Mouse (Mus musculus): ENCODE data around the gene Cuedc1. TPM values are rescaled to one million over a fixed set of nuclear protein-coding genes. Genes with fewer than 3 reads are reported as not detected.

Gene Cuedc1
- polyA plus RNA-seq, 1 experiment, result 32.7 TPM

GRCm38 (mm10) chr11:88227001-88227957, 129.4 kb downstream of the Cuedc1 start:
- no peak for DNase-seq (ENCODE audit: extremely low spot score in 1 of 2, low spot score in 1 of 2)

DNA sequence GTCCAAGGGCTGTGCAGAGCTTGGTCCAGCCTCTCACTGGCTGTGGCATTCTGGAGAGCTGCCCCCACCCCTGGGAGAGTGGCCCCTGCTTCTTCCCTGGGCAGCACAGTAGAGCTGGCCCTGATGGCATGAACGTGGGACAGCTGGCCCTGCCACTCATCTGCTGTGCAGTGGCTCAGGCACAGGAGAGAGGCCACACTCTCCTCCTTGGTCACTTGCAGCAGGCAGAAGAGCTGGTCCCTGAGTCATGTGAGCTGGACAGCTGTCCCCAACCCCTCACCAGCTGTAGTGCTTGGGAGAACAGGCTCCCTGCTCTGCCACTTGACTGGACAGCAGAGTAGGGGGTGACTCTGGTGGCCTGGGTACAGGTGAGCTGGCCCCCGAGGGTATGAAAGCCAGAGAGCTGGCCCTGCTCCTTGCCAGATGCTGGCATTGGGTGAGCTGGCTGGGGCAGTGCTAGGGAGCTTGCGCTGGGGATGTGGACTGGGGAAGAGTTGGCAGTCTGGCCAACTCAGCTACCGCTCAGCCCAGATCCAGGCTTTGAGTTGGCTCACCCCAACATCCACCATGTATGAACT, 133.4 kb downstream of the Cuedc1 start:
- no peak for DNase-seq (ENCODE audit: extremely low spot score in 1 of 2, low spot score in 1 of 2)

- DNase-seq (ENCODE audit: extremely low spot score in 1 of 2, low spot score in 1 of 2), result no peak
Observed at GRCm38 (mm10) chr11:88233528-88234427, 135.9 kb downstream of the Cuedc1 start.

DNA sequence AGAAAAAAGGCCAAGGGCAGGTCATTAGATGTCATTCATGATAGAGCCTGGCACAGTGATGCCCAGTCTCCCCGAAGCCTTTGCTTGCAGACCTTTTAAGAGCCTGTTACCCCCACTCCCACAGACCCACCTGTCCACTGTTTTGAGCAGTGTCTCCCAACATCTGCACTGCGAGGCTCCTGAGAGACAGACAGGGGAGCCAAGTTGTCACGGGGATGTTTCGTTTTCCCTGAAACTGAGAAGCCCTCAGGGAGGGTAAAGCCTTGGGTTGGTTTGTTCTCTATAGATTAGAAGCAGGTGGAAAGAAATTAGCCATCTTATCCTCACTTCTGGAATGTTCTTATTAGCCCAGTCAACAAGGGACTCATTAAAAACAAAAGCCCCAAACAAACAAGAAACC, 136.9 kb downstream of the Cuedc1 start:
- DNase-seq (ENCODE audit: extremely low spot score in 1 of 2, low spot score in 1 of 2), result no peak

DNA sequence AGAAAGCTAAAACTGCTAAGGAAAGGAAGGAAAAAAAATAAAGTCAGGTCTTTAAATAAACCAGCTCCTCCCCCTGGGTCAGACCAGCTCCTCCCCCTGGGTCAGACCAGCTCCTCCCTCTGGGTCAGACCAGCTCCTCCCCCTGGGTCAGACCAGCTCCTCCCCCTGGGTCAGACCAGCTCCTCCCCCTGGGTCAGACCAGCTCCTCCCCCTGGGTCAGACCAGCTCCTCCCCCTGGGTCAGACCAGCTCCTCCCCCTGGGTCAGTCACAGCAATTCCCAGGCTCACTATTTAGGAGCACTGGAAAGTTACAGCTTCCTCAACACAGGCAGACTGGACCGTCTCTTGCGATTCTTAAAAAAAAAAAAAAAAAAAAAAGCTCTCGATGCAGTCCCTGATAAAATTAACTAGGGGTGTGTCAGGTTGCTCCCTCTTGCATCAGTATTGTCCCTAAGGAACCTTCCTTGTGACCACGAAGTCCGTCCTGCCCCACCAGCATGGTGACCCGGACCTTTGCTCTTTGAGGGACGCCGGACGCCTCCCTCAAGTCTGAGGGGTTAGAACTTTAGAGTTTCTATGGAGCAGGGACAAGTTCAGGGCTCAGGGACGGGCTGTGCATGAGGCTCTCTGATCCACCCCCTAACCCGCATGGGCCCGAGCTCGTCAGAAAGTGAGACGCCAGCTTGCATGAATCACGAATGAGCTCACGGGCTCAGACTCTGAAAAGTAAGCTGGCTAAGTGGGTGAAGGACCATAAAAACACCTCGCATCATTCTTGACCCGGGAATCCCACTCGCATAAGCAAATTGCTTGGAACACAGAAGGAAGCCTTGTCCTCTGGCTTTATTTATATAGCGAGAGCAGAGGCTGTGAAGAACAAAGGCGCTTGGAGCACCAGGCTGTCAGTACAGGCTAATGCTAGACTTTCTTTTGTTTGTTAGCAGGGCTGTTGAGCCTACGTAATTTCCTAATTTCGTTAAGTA, 137.7 kb downstream of the Cuedc1 start:
- DNase-seq (ENCODE audit: extremely low spot score in 1 of 2, low spot score in 1 of 2), result peak in 1 of 2 experiments; percentile 40

- DNase-seq (ENCODE audit: extremely low spot score in 1 of 2, low spot score in 1 of 2), result no peak
Observed at GRCm38 (mm10) chr11:88240275-88240674, 142.4 kb downstream of the Cuedc1 start.

- no peak for DNase-seq (ENCODE audit: extremely low spot score in 1 of 2, low spot score in 1 of 2)
Observed at GRCm38 (mm10) chr11:88240736-88241353, 143.0 kb downstream of the Cuedc1 start.

DNA sequence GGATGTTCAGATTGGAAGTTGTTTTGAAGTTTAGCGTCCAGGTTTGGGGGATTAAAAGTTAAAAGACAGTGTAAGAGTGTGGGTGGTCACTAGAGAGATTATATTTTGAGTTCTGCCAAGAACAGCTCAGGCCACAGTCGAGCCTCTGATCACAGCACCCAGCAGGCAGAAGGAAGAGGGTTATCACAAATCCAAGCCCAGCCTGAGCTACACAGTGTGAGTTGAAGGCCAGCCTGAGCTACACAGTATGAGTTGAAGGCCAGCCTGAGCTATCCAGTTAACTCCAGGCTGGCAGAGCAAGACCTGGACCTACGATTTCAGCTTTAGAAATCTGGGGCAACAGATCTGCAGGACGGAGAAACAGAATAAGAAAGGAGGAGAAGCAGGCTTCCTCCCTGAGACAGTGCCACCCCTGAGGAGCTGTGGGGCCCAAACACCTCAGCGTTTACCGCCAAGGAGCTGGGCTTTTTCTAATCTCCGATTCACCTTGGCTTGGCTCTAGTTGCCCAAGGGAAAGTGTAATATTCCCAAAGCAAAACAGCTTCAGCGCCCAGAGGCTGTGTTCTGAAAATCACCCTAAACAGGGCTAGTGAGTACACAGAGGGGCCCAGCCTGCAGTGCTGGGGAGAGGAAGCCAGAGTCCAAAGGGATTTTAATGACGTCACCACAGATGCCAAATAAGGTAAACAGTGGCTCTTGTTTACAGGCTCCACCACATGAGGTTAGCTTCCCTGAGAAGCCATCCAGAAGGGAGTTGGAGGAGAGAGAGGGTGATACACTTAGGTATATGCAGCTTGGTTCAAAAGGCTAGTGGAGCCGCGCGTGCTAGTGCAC, 143.8 kb downstream of the Cuedc1 start:
- no peak for DNase-seq (ENCODE audit: extremely low spot score in 1 of 2, low spot score in 1 of 2)

Other genes starting within 250 kb of the Cuedc1 start
- gene Mks1, start 244.8 kb upstream of the Cuedc1 start, polyA plus RNA-seq (2012; rRNA removed), result 11.0 and 12.4 TPM in 2 replicates
- gene Epx, start 222.5 kb upstream of the Cuedc1 start, polyA plus RNA-seq (2012; rRNA removed), result 0.56 and 0.69 TPM in 2 replicates
- 0.08 TPM in 1 of 2 replicates, not detected in the other for gene Olfr462, start 205.8 kb upstream of the Cuedc1 start, polyA plus RNA-seq (2012; rRNA removed)
- not detected in 2 replicates for gene Olfr463, start 200.7 kb upstream of the Cuedc1 start, polyA plus RNA-seq (2012; rRNA removed)
- gene Olfr464, start 177.1 kb upstream of the Cuedc1 start, polyA plus RNA-seq (2012; rRNA removed), result 0.88 and 1.0 TPM in 2 replicates
- 344 and 374 TPM in 2 replicates for gene Dynll2, start 110.5 kb upstream of the Cuedc1 start, polyA plus RNA-seq (2012; rRNA removed)
- 337 and 338 TPM in 2 replicates for gene Srsf1, start 50.7 kb upstream of the Cuedc1 start, polyA plus RNA-seq (2012; rRNA removed)
- gene Vezf1, start 29.8 kb upstream of the Cuedc1 start, polyA plus RNA-seq (2012; rRNA removed), result 23.2 and 24.3 TPM in 2 replicates
- 71.1 and 76.6 TPM in 2 replicates for gene Mrps23, start 106.3 kb downstream of the Cuedc1 start, polyA plus RNA-seq (2012; rRNA removed)
- not detected in 2 replicates for gene Ccdc182, start 196.0 kb downstream of the Cuedc1 start, polyA plus RNA-seq (2012; rRNA removed)